Mouse (Mus musculus): ENCODE data around the gene Pde6g.

DNA sequence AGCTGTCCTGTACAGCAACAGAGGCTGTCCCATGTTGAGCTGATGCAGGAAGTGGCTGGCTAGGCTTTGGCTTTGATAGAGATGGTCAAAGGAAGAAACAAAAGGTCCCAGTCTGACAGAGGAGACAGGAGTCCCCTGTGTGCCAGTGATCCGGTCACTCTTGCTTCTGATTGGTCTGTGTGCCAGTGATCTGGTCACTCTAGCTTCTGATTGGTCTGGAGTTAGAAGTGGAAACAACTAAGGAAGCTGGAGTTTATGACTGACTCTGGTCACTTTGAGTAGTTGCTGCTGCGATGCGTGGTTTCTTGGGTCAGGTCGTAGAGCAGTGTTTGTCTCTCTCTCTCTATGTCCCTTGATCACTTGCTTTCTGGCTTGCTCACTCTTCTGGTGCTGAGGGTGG lies 48.4 kb upstream of the Pde6g start:
- TF ChIP-seq CTCF (IDR thresholded peaks at IDR 0.05; ENCODE audit: extremely low read depth, insufficient read depth, insufficient read length, insufficient replicate concordance) (no peak), POLR2A (IDR thresholded peaks at IDR 0.05; ENCODE audit: low read depth, low read length) (no peak)

Measured in spleen, adult 2 months (tissue).